Mouse (Mus musculus) cortical plate, adult 2 months (tissue): ENCODE data around the gene Spast.

Experiments
- CTCF ChIP-seq: fragments of 200-500 bp; IDR thresholded peaks from 2 replicates; pipeline ENCODE4 v1.5.1; 2011; ENCODE audit warnings: mild to moderate bottlenecking, control low read depth, low read length; ENCODE audit not compliant: insufficient read depth; ENCODE audit errors: extremely low read depth
- POLR2A ChIP-seq: fragments of 200-500 bp; IDR thresholded peaks from 2 replicates; pipeline ENCODE4 v1.6.1; 2011; ENCODE audit warnings: mild to moderate bottlenecking, low read length, control low read depth; ENCODE audit not compliant: insufficient read depth; ENCODE audit errors: extremely low read depth

DNA sequence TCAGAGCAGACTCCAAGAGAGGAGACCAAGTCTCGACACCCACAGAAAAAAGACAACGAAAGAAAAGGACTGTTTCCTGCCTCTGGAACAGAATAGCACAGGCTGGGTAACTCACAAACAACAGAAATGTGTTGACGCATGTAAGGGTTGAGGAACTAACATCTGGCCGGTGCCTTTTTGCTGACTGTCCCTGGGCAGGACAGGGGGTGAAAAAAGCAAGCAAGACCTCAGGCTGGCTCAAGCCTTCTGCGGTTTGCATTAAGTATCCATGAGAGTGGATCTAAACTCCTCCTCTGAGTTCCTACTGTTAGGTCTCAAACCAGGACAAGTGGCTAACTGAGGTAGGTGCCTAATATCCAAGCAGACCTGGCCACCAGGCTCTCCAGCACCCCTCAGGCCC lies 93.8 kb downstream of the Spast start:
- no peak for TF ChIP-seq CTCF
- TF ChIP-seq POLR2A, result no peak
